Mouse (Mus musculus): ENCODE data around the gene Syt16.

DNA sequence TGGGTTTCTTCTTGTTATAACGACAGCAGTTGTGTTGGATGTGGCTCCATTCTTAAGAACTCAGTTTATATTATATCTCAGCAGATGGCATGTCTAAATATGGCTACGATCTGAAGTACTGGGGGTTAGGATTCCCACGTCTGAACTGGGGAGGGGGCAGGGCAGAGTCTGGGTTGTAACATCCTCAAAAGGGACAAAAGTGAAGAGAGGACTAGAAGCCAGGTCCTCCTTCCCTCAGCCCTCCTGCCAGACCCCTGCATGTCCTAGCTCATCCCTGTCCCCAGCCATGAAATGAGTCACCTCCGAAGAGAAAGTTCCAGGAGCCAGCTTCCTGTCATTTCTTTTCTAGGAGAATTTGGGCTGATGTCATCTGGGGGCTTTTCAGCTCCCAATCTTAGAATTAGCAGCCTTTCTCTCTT, 111.2 kb downstream of the Syt16 start:
- TF ChIP-seq POLR2A (IDR thresholded peaks at IDR 0.05; ENCODE audit: low read depth, low read length) (no peak), CTCF (conservative IDR thresholded peaks at IDR 0.05 in 1 of 2, IDR thresholded peaks at IDR 0.05 in 1 of 2; ENCODE audit: low read depth in 2 of 2, low read length in 2 of 2) (no peak), CHD1 (IDR thresholded peaks at IDR 0.05; ENCODE audit: low read depth, low read length) (no peak), ZC3H11A (IDR thresholded peaks at IDR 0.05; ENCODE audit: low read depth, low read length) (no peak), ZNF384 (IDR thresholded peaks at IDR 0.05; ENCODE audit: low read depth, low read length) (no peak), JUND (conservative IDR thresholded peaks at IDR 0.05; ENCODE audit: low read depth, low read length) (no peak), CHD2 (IDR thresholded peaks at IDR 0.05; ENCODE audit: low read length) (no peak)
